Mouse (Mus musculus): ENCODE data around the gene Tagln2.

Gene Tagln2

GRCm38 (mm10) chr1:172502145-172503110, 2.6 kb downstream of the Tagln2 start:
- no peak for DNase-seq (ENCODE audit: low spot score in 2 of 2)

DNA sequence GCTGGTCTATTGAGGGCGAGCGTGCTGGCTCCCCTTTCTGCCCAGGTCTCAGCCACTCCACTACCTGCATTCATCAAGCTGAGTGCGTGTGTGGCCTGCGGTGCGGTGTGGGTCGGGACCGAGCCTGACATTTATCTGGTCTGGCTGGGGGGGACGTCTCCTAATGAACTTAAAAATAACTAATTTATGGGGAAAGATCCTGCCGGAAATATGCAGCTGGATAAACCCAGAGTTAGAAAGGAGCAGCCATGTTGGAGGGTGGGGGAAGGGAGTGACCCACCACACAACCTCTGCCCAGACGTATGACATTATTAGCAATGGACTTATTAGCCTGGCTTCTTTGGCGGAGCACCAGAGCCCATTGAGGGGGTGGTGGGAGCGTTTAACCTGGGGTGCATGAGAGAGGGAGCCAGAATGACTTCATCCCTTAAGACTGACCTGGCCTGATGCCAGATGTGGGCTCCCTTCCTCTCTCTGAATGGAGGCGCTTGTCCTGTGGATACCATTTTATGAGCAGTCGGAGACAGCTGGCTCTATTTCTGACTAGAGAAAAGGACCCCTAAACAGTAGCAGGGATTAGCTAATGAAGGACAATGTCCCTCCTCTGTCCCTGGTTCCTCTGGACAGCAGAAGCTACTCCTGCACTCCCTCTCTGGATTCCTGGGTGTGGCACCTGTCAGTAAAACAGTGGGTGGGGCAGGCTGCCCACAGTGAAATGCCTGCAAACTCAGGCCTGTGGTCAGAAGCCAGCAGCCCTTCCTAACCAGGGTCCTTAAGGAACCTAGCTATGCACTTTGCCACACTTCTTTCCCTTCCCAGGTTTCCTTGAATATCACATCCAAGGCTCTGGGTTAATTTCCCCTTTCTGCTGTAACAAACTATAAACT, 3.5 kb downstream of the Tagln2 start:
- DNase-seq (ENCODE audit: low spot score in 2 of 2), result no peak

GRCm38 (mm10) chr1:172504756-172505155, 4.9 kb downstream of the Tagln2 start:
- DNase-seq (ENCODE audit: low spot score in 2 of 2), result no peak

GRCm38 (mm10) chr1:172507001-172507400, 7.2 kb downstream of the Tagln2 start:
- no peak for DNase-seq (ENCODE audit: low spot score in 2 of 2)

- no peak for DNase-seq (ENCODE audit: low spot score in 2 of 2)
These were observed 7.9 kb downstream of the Tagln2 start for GRCm38 (mm10) chr1:172507701-172508100.

GRCm38 (mm10) chr1:172508172-172508571, 8.3 kb downstream of the Tagln2 start:
- no peak for DNase-seq (ENCODE audit: low spot score in 2 of 2)

DNA sequence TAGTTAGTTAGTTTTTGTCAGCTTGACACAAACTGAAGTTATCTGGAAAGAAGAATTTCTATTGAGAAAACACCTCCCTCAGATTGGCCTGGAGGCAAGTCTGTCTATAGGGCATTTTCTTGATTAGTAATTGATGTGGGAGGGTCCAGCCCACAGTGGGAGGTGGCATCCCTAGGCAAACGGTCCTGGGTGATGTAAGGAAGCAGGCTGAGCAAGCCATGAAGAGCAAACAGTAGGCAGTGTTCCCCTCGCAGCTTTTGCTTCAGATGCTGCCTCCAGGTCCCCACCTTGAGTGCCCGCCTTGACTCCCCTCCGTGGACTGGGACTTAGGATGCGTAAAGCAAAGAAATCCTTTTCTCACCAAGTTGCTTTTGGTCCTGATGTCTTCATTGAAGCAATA, 9.4 kb downstream of the Tagln2 start:
- no peak for DNase-seq (ENCODE audit: low spot score in 2 of 2)

GRCm38 (mm10) chr1:172509983-172510382, 10.1 kb downstream of the Tagln2 start:
- no peak for DNase-seq (ENCODE audit: low spot score in 2 of 2)

GRCm38 (mm10) chr1:172510421-172510972, 10.7 kb downstream of the Tagln2 start:
- no peak for DNase-seq (ENCODE audit: low spot score in 2 of 2)

- no peak for DNase-seq (ENCODE audit: low spot score in 2 of 2)
These were observed 13.1 kb downstream of the Tagln2 start for GRCm38 (mm10) chr1:172512962-172513361.

- DNase-seq (ENCODE audit: low spot score in 2 of 2), result no peak
These were observed 13.8 kb downstream of the Tagln2 start for GRCm38 (mm10) chr1:172513525-172514212.

GRCm38 (mm10) chr1:172514213-172514529, 14.3 kb downstream of the Tagln2 start:
- DNase-seq (ENCODE audit: low spot score in 2 of 2), result no peak

DNA sequence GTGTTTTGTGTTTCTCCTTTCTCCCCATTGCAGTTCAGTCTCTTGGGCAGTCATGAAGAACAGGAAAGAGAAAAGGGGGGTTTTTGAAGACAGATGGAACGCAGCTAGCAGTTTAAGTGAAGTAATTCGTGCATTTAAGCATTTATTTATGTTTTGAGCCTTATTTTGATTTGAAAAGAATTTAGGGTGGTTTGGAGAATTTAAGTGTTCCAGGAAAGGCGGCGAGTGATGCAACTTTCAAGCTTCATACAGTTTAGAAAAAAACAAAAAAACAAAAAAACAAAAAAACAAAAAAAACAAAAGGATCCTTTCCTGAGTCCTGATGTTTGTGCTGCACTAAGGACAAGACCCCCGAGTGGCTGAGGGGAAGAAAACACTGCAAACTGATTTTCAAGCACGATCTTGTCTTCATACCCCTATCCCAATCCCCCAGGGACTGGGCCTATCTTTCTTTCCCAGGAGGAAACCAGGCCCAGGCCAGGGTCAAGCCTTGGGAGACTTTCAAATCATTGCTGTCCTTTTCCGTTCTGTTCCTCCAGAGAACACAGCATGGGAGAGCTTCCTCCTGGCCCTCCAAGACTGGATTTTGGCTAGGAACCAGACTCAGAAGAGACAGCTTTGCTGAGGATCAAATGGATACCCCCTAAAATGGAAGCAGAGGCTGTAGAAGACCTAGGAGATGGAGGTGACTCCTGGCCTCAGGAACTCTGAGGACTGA, 14.9 kb downstream of the Tagln2 start:
- no peak for DNase-seq (ENCODE audit: low spot score in 2 of 2)

GRCm38 (mm10) chr1:172515396-172515795, 15.5 kb downstream of the Tagln2 start:
- DNase-seq (ENCODE audit: low spot score in 2 of 2), result no peak

GRCm38 (mm10) chr1:172518013-172518412, 18.2 kb downstream of the Tagln2 start:
- no peak for DNase-seq (ENCODE audit: low spot score in 2 of 2)

GRCm38 (mm10) chr1:172519644-172520043, 19.8 kb downstream of the Tagln2 start:
- DNase-seq (ENCODE audit: low spot score in 2 of 2), result no peak

- DNase-seq (ENCODE audit: low spot score in 2 of 2), result peak; percentile 75 to 78
These were observed 21.0 kb downstream of the Tagln2 start, which contains the start of gene Cfap45 for GRCm38 (mm10) chr1:172520576-172521440. Gene Cfap45 (plus strand): TSS chr1:172520801.

DNA sequence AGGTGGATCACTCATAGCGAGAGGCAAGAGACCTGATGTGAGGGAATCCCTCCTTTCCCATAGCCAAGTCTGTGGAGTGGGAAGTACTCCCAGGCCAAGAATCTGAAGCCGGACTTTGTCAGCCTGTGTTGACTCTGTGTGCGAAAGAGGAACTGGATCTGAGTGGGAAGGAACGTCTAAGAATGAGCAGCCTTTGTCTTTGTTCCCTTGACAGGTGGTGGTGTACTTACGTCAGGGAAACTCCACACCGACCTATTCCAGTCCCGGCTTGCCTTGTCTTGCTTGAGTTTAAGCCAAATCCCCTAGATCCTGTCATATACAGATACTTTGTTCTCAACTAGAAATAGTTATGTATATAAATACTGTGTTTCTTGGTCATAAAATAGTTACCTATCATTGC, 22.7 kb downstream of the Tagln2 start:
- DNase-seq (ENCODE audit: low spot score in 2 of 2), result no peak

- no peak for DNase-seq (ENCODE audit: low spot score in 2 of 2)
These were observed 23.9 kb downstream of the Tagln2 start for GRCm38 (mm10) chr1:172523699-172524101.

Measured in right cerebral cortex, postnatal 36 days (tissue).